Mouse (Mus musculus) neural tube, embryonic 12.5 days (tissue): ENCODE measurements around the gene Odf2l. TPM values are rescaled to one million over a fixed set of nuclear protein-coding genes. Genes with fewer than 3 reads are reported as not detected.

ENCODE experiments used
- ATAC-seq: fragments of 200-750 bp; cut with Nextera tagmentation; 2 replicates; pipeline ENCODE4 v1.8.0; 2017; ENCODE audit warnings: low read depth, mild to moderate bottlenecking, moderate TSS enrichment, moderate library complexity; ENCODE audit not compliant: low FRiP score
- H3K27ac ChIP-seq: fragments of 300-500 bp; sonication (generic); 2 replicates; pipeline ENCODE4 v1.5.1; 2016
- H3K27me3 ChIP-seq: fragments of 300-500 bp; sonication (generic); replicated peaks from 2 replicates; pipeline ENCODE4 v1.6.1; 2016; ENCODE audit warnings: mild to moderate bottlenecking
- H3K36me3 ChIP-seq: fragments of 300-500 bp; sonication (generic); 2 replicates; pipeline ENCODE4 v1.6.1; 2016; ENCODE audit warnings: mild to moderate bottlenecking
- H3K4me1 ChIP-seq: fragments of 300-500 bp; sonication (generic); 2 replicates; pipeline ENCODE4 v1.6.1; 2016
- H3K4me2 ChIP-seq: fragments of 300-500 bp; sonication (generic); replicated peaks from 2 replicates; pipeline ENCODE4 v1.6.1; 2016; ENCODE audit warnings: mild to moderate bottlenecking
- H3K4me3 ChIP-seq: fragments of 300-500 bp; sonication (generic); 2 replicates; pipeline ENCODE4 v1.5.1; 2016
- H3K9ac ChIP-seq: fragments of 300-500 bp; sonication (generic); 2 replicates; pipeline ENCODE4 v1.6.1; 2016; ENCODE audit warnings: mild to moderate bottlenecking
- H3K9me3 ChIP-seq: fragments of 300-500 bp; sonication (generic); 2 replicates; pipeline ENCODE4 v1.6.1; 2016; ENCODE audit warnings: mild to moderate bottlenecking
- WGBS: fragments of 180-500 bp; shearing (Covaris S2); methylation state at CpG from one replicate; pipeline ENCODE4 v1.1.7; 2016; 5-methylcytosine and 5-hydroxymethylcytosine counted together
- polyA plus RNA-seq: library from polyadenylated mRNA; unstranded; fragments of >200 nt; fragmentation: Nextera tagmentation; extraction: Ambion mirVana; gene quantifications from 2 replicates; pipeline ENCODE4 v1.2.1, GENCODE M21; 2016

Odf2l gene
- polyA plus RNA-seq, 1 experiment from 2014 or later = 25.1 TPM

DNA sequence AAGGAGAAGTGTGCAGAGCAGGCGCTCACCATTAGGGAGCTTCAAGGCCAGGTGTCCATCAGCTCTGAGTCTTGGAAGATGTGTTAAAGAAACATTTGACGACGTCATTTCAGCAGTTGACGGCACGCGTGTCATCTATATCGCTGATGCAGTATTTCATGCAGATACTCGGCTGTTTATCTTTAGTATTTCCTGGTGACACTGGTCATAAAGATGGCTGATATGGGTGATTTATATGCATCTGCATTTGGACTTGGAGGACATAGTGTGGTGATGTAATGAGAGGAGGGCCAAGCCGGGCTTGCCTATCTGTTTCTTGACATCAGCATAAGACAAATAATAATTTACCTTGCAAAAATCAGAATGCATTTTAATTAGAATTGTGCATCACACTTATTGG lies 28.5 kb downstream of the Odf2l start:
- no peak overlapping the region for H3K4me3 ChIP-seq
- H3K36me3 ChIP-seq = peaks cover 21% of the 10 kb centered on the region
- H3K27me3 ChIP-seq = no peaks in the 10 kb centered on the region
- H3K9me3 ChIP-seq = no peaks in the 10 kb centered on the region
- no peak overlapping the region for H3K4me2 ChIP-seq
- H3K27ac ChIP-seq = no peak overlapping the region
- 93% methylated on average over 9 of the region's 9 CpGs for WGBS
- ATAC-seq = 0 out of 2 replicates have a peak, but pooled peaks have one; percentile 10
- no peaks in the 10 kb centered on the region for H3K4me1 ChIP-seq
- no peak overlapping the region for H3K9ac ChIP-seq

DNA sequence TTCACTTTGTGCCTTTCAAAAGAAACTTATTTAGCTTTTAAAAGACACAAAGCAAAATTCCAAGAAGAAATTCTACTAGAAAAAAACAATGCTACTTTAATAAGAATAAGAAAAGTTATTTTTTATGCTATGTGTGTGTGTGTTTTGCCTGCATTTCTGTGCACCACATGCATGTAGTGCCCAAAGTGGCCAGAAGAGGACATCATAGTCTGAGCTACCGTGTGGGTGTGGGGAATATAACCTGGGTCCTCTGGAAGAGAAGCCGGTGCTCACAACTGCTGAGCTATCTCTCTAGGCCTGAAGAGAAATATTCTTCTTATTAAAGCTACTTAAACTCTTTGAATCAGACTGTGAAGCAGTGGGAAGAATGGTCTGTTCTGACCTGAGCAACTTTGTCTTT lies 29.1 kb downstream of the Odf2l start:
- peaks cover 21% of the 10 kb centered on the region for H3K36me3 ChIP-seq
- H3K9ac ChIP-seq = no peak overlapping the region
- 91% methylated on average over 2 of the region's 2 CpGs for WGBS
- no peaks in the 10 kb centered on the region for H3K4me1 ChIP-seq
- H3K9me3 ChIP-seq = no peaks in the 10 kb centered on the region
- H3K4me3 ChIP-seq = no peak overlapping the region
- no peaks in the 10 kb centered on the region for H3K27me3 ChIP-seq
- ATAC-seq = no peak
- no peak overlapping the region for H3K4me2 ChIP-seq
- no peak overlapping the region for H3K27ac ChIP-seq

DNA sequence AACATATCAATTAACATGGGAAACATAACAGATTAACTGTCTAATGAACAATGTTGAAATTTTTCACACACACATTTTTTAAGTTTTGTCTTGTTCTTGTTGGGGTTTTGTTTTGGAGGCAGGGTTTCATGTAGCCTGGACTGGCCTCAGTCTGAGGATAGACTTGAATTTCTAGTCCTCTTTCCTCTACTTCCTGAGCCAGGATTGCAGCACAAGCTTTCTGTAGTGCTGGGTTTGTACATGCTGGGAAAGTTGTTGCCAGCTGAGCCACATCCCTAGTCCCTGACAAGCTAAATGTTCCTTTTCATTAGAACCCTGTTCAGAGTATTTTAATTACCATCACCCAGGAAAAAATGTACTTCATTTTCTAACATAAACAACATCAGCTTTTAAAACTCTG lies 29.6 kb downstream of the Odf2l start:
- no peaks in the 10 kb centered on the region for H3K4me1 ChIP-seq
- H3K4me3 ChIP-seq = no peak overlapping the region
- peaks cover 21% of the 10 kb centered on the region for H3K36me3 ChIP-seq
- H3K27ac ChIP-seq = no peak overlapping the region
- H3K9ac ChIP-seq = no peak overlapping the region
- ATAC-seq = no peak
- H3K4me2 ChIP-seq = no peak overlapping the region
- no peaks in the 10 kb centered on the region for H3K27me3 ChIP-seq
- H3K9me3 ChIP-seq = no peaks in the 10 kb centered on the region

DNA sequence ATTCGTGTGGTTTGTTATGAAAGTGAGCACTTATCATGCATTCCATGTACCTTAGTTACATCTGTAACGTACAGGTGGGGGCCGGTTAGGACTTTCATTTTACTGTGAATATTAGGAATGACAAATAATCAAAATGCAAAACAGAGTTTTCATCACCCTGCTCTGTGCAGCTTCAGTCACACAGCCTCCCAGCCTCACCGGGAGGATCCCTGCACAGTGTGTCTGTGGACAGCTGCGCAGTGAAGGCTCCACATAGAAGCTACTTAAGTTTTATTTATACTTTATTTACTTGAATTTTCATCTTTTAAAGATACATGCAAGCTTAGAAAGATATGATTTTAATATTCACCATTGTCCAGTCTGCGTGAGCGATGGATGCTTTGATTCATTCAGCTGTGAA lies 32.7 kb downstream of the Odf2l start:
- Histone ChIP-seq H3K27me3 (no peaks in the 10 kb centered on the region), H3K9me3 (no peaks in the 10 kb centered on the region), H3K27ac (no peak overlapping the region), H3K4me2 (no peak overlapping the region), H3K4me3 (no peak overlapping the region), H3K36me3 (peaks cover 21% of the 10 kb centered on the region), H3K9ac (no peak overlapping the region), H3K4me1 (no peaks in the 10 kb centered on the region)
- no peak for ATAC-seq
- WGBS = 96% methylated on average over 7 of the region's 7 CpGs

DNA sequence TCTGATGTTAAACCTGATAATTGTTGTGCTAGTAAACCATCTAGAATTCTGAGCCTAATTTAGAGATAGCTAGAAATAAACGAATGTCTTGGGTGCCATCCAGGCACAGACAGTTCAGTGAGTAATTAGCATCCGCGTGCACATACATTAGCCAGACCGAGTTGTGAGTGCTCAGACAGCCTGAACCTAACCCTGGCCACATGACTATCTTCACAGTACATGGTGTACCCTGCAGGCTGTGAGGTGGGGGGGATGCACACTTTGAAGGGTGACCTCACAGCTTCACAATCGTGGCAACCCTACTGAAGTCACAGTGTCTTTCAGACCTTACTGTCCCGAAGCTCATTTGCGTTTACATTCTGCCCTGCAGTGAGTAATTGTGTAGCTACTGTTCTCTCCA lies 33.5 kb downstream of the Odf2l start:
- Histone ChIP-seq H3K4me2 (no peak overlapping the region), H3K9me3 (no peaks in the 10 kb centered on the region), H3K9ac (no peak overlapping the region), H3K36me3 (peaks cover 15% of the 10 kb centered on the region), H3K4me3 (no peak overlapping the region), H3K27ac (no peak overlapping the region), H3K27me3 (no peaks in the 10 kb centered on the region), H3K4me1 (no peaks in the 10 kb centered on the region)
- 69% methylated on average over 7 of the region's 7 CpGs for WGBS
- no peak for ATAC-seq

DNA sequence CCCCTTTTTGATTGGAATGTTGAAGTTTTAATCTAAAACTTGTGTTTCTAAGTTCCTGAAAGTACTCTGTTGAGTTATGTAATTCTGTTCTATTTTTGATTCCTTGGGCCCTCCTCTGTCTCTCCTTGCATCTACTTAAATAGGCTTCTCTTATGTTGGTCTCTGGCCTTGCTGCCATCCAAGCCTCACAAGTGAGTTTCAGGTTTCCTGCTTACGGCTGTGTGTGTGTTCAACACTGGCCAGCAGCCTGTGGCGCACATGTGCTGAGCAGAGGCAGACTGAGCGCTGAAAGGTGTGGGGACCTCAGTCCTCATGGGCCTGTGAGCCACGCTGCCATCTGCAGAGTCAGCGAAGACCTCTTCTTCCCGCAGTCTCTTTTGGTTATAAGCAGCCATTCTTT lies 38.5 kb downstream of the Odf2l start:
- ATAC-seq = no peak
- H3K27ac ChIP-seq = no peak overlapping the region
- H3K9me3 ChIP-seq = no peaks in the 10 kb centered on the region
- no peak overlapping the region for H3K4me2 ChIP-seq
- H3K4me1 ChIP-seq = no peaks in the 10 kb centered on the region
- H3K27me3 ChIP-seq = no peaks in the 10 kb centered on the region
- no peak overlapping the region for H3K4me3 ChIP-seq
- 81% methylated on average over 6 of the region's 6 CpGs for WGBS
- no peak overlapping the region for H3K9ac ChIP-seq
- no peaks in the 10 kb centered on the region; the same call in 1 of the 2 replicates for H3K36me3 ChIP-seq

DNA sequence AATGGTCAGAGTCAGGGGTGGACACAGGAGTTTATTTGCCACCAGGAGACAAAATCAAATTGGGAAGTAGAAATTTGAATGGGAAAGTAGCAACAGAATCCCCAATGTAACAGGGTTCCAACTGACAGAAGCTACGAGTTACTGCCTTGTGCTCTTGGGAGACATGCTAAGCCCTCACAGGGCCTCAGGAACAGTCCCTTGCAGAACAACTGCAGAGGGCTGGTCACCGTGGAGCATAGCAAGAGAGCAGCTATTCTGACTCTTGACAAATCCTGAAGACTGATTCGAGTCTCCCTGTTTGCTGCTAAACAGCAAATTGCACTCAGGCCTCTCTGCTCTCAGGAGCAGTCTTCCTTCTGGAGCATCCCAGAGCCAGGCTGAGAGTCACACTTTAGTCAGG lies 40.1 kb downstream of the Odf2l start:
- H3K27ac ChIP-seq = no peak overlapping the region
- WGBS = 93% methylated on average over 3 of the region's 3 CpGs
- H3K36me3 ChIP-seq = no peaks in the 10 kb centered on the region; the same call in 1 of the 2 replicates
- H3K27me3 ChIP-seq = no peaks in the 10 kb centered on the region
- H3K4me2 ChIP-seq = no peak overlapping the region
- H3K4me1 ChIP-seq = no peaks in the 10 kb centered on the region
- no peak overlapping the region for H3K4me3 ChIP-seq
- no peak for ATAC-seq
- H3K9me3 ChIP-seq = no peaks in the 10 kb centered on the region
- no peak overlapping the region for H3K9ac ChIP-seq

DNA sequence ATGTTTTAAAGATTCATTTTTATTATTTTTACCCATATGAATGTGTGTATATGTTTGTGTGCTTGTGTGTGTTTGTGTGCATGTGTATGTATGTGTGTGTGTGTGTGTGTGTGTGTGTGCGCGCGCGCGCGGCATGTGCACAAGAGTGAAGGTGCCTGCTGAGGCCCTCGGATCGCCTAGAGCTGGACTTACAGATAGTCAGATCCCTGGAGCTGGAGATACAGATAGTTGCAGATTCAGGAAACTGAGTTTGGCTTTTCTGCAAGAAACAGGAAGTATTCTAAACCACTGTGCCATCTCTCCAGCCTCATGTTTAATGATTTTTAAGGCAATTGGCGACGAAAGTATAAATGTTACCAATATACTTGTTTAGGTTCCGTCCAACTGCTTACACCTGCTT lies 48.4 kb downstream of the Odf2l start:
- H3K27me3 ChIP-seq = no peaks in the 10 kb centered on the region
- no peak overlapping the region for H3K27ac ChIP-seq
- no peak overlapping the region for H3K4me2 ChIP-seq
- H3K4me1 ChIP-seq = no peaks in the 10 kb centered on the region
- H3K9me3 ChIP-seq = no peaks in the 10 kb centered on the region
- no peaks in the 10 kb centered on the region for H3K36me3 ChIP-seq
- H3K4me3 ChIP-seq = no peak overlapping the region
- ATAC-seq = no peak
- WGBS = 95% methylated on average over 11 of the region's 11 CpGs
- no peak overlapping the region for H3K9ac ChIP-seq

DNA sequence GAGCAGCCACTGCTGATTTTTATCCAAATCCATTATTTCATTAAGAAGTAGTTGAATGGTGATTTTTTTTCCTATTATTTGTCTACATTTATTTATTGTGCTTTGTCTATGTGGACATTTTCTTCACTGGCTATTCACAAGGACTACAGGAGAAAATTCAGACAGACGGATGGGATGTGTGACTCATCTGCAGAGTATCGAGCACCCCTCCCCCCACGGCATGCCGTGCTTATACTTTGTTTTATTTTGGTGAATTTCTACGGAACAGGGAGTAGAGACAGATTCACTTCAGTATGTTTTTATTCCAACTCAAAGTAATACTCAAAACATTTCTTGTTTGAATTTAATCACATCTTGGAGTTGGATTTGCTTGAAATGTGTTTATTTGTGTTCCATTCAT lies 49.4 kb downstream of the Odf2l start:
- H3K27ac ChIP-seq = no peak overlapping the region
- no peak overlapping the region for H3K9ac ChIP-seq
- no peaks in the 10 kb centered on the region for H3K4me1 ChIP-seq
- no peak overlapping the region for H3K4me2 ChIP-seq
- no peaks in the 10 kb centered on the region for H3K27me3 ChIP-seq
- H3K36me3 ChIP-seq = no peaks in the 10 kb centered on the region
- H3K4me3 ChIP-seq = no peak overlapping the region
- no peaks in the 10 kb centered on the region for H3K9me3 ChIP-seq
- ATAC-seq = no peak
- 87% methylated on average over 5 of the region's 5 CpGs for WGBS

DNA sequence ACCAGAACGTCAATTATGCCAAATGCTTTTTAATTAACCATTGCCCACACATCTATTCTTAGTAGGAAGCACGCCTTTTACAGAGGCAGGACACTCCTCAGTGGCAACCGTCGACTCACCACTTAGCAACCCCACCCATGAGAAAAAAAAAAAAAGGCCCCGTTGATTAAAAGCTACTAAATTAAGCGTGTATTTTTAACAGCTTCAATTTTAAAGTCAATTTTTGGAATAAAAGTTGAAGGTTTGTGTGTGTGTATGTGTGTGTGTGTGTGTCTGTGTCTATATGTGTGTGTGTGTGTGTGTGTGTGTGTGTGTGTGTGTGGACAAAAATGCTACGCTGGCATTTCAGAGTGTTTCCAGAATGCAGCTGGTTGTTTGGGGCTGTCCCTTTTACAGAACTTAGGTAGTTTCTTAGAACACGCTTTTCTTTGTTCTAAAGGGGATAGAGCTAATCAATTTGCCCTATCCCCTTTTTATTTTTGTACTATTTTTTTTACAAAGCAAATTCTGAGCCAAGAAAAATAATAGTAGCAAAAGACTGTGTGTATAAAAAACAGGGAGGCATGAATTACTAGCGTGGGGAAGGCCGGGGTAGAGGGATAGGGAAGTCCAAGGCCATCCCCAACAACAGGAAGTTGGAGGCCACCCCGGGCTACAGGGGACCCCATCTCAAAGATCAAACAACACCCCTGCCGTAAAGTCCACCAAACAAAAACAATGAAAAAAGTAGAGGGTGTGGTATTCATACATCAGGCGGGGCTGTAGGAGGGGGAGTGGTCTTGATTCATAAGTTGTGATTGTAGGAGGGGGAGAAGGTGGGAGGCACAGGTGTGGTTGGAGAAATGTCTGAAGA lies 50.7 kb downstream of the Odf2l start:
- 74% methylated on average over 13 of the region's 13 CpGs for WGBS
- Histone ChIP-seq H3K4me1 (no peaks in the 10 kb centered on the region), H3K4me2 (no peak overlapping the region), H3K27ac (no peak overlapping the region), H3K4me3 (no peak overlapping the region), H3K9ac (no peak overlapping the region), H3K27me3 (no peaks in the 10 kb centered on the region), H3K9me3 (no peaks in the 10 kb centered on the region), H3K36me3 (no peaks in the 10 kb centered on the region)
- no peak for ATAC-seq

DNA sequence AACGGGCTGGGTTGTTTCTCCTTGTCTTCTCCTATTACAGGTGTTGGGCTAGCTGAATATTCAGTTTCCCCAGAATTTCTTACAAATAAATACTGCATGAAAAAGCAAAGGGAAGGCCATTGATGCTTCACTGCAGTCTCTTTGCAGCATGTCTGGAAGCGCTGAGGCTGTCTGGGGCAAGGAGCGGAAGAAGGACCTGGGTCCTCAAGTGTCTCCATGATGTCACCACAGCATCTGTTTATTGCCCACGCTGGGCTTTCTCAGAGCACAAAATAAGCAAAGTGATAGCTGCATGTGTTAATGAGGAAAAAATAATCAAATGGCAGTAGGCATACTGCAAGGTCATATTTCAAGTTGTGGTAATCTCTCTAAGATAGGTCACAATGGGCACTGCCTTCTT lies 51.6 kb downstream of the Odf2l start:
- H3K9ac ChIP-seq = no peak overlapping the region
- no peaks in the 10 kb centered on the region for H3K4me1 ChIP-seq
- WGBS = 88% methylated on average over 4 of the region's 4 CpGs
- ATAC-seq = no peak
- no peaks in the 10 kb centered on the region for H3K36me3 ChIP-seq
- no peak overlapping the region for H3K4me3 ChIP-seq
- H3K27me3 ChIP-seq = no peaks in the 10 kb centered on the region
- no peak overlapping the region for H3K4me2 ChIP-seq
- H3K27ac ChIP-seq = no peak overlapping the region
- no peaks in the 10 kb centered on the region for H3K9me3 ChIP-seq

DNA sequence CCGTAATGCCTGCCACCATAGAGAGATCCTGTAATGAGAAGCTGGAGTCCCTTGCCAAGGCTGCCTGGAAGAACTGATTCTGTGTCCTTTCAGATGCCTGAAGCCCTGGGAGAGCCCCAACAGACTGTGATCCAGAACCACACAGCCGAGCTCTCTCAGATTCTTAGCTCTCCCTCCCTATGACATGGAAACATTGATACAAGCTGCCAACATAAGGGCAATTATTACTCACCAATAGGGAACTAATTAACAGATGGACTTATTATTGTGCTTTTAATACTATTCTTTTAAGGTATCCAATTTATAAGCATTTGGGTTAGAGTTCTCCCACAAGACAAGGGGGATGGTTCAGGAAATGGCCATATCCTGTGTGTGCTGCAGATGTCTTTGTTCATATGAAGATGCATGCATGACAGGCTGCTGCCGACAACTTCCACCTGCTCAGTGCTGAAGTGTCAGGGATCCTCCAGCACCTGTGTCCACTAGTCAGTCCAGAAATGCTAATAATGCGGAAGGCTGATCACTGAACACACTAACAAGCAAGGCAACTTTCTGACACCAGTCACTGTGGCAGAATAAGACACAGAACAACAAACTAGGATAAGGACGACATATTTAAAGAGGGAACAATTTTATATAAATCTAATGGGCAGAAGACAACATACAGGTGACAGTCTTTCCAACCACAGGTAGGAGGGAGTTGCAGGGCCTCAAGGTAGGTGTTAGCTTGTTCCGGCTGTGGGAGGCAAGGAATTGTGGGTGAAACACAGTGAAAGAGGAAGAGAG lies 52.4 kb downstream of the Odf2l start:
- no peaks in the 10 kb centered on the region for H3K9me3 ChIP-seq
- H3K4me3 ChIP-seq = no peak overlapping the region
- no peaks in the 10 kb centered on the region for H3K36me3 ChIP-seq
- H3K27ac ChIP-seq = no peak overlapping the region
- H3K4me1 ChIP-seq = no peaks in the 10 kb centered on the region
- H3K9ac ChIP-seq = no peak overlapping the region
- no peak overlapping the region for H3K4me2 ChIP-seq
- no peak for ATAC-seq
- WGBS = 92% methylated on average over 6 of the region's 6 CpGs
- no peaks in the 10 kb centered on the region for H3K27me3 ChIP-seq
